Comparison of ENCODE assay signal across 8 mouse cellular contexts in the genomic region with DNA sequence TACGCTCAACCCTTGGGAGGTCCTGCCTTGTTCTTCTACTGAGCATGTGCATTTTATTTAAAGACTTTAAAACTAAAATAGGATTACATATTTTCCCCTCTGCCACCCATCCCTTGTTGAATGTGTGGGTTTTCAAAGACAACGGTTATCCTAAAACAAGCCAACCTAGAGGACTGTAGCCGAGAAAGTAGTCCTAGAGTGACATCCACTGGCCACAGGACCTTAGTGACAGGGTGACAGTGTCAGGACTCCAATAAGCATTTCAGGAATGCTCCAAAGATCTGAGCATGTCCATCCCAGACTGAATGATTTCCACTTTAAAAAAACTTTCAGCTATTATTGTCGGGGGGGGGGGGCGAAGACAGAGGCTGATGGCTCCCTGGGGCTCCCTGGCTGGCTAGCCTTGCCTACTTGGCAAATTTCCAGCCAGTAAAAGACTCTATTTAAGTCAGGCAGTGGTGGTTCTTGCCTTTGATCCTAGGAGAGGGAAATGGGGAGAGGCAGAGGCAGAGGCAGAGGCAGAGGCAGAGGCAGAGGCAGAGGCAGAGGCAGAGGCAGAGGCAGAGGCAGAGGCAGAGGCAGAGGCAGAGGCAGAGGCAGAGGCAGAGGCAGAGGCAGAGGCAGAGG. TPM values are rescaled to one million over a fixed set of nuclear protein-coding genes. Genes with fewer than 3 reads are reported as not detected.
DNase-seq lines count a peak whose midpoint lies in the region; ATAC-seq and TF ChIP-seq lines count a peak whose summit lies in the region.

No protein-coding gene starts in this region.

- WGBS in hindbrain, embryonic 11.5 days = 71% methylated on average over 5 of the region's 5 CpGs
- 49% methylated on average over 5 of the region's 5 CpGs for WGBS in hindbrain, embryonic 13.5 days
- WGBS in bone marrow, adult 2 months = 56% methylated on average over 5 of the region's 5 CpGs
- 47% methylated on average over 5 of the region's 5 CpGs for WGBS in liver, postnatal 0 days (ENCODE audit: insufficient replicate concordance)

- no peak overlapping the region for H3K4me3 ChIP-seq in hindbrain, embryonic 11.5 days (ENCODE audit: low read depth, low read length)
- no peak overlapping the region for H3K4me3 ChIP-seq in hindbrain, embryonic 13.5 days
- no peak overlapping the region for H3K4me3 ChIP-seq in bone marrow, adult 2 months (replicated peaks; ENCODE audit: control insufficient read depth, low read depth, low read length)
- H3K4me3 ChIP-seq in liver, postnatal 0 days (ENCODE audit: low read depth, low read length) = no peak overlapping the region

- ATAC-seq in hindbrain, embryonic 11.5 days (ENCODE audit: low FRiP score) = peak; percentile 56; the same call in 1 of the 2 replicates
- no peak for ATAC-seq in hindbrain, embryonic 13.5 days (ENCODE audit: low FRiP score)
- peak; percentile 53 for ATAC-seq in liver, postnatal 0 days
- no peak for ATAC-seq in CD4-positive, CD25-positive, alpha-beta regulatory T cell, adult 4 months

- H3K4me2 ChIP-seq in hindbrain, embryonic 11.5 days (replicated peaks; ENCODE audit: low read depth, low read length) = no peak overlapping the region
- H3K4me2 ChIP-seq in hindbrain, embryonic 13.5 days = no peak overlapping the region
- no peak overlapping the region for H3K4me2 ChIP-seq in liver, postnatal 0 days (ENCODE audit: low read depth, low read length)

- H3K36me3 ChIP-seq in hindbrain, embryonic 11.5 days (ENCODE audit: control insufficient read depth, insufficient read depth, low read length) = no peaks in the 10 kb centered on the region
- H3K36me3 ChIP-seq in hindbrain, embryonic 13.5 days = no peaks in the 10 kb centered on the region
- H3K36me3 ChIP-seq in liver, postnatal 0 days (replicated peaks; ENCODE audit: insufficient read depth, low read length) = no peaks in the 10 kb centered on the region

- H3K27me3 ChIP-seq in hindbrain, embryonic 11.5 days (ENCODE audit: control insufficient read depth, insufficient read depth, low read length) = no peaks in the 10 kb centered on the region
- peaks cover 10% of the 10 kb centered on the region for H3K27me3 ChIP-seq in hindbrain, embryonic 13.5 days
- H3K27me3 ChIP-seq in liver, postnatal 0 days (ENCODE audit: insufficient read depth, low read length) = no peaks in the 10 kb centered on the region

- no peaks in the 10 kb centered on the region for H3K4me1 ChIP-seq in hindbrain, embryonic 11.5 days (replicated peaks; ENCODE audit: control insufficient read depth, insufficient read depth, low read length)
- no peaks in the 10 kb centered on the region for H3K4me1 ChIP-seq in hindbrain, embryonic 13.5 days (replicated peaks)
- peaks cover 1% of the 10 kb centered on the region; the same call in 1 of the 2 replicates for H3K4me1 ChIP-seq in bone marrow, adult 2 months (ENCODE audit: control insufficient read depth, insufficient read depth, low read length)
- peaks cover 8% of the 10 kb centered on the region; the same call in 1 of the 2 replicates for H3K4me1 ChIP-seq in liver, postnatal 0 days (ENCODE audit: insufficient read depth)

- no peaks in the 10 kb centered on the region for H3K9me3 ChIP-seq in hindbrain, embryonic 11.5 days (ENCODE audit: control insufficient read depth, low read length)
- H3K9me3 ChIP-seq in hindbrain, embryonic 13.5 days = no peaks in the 10 kb centered on the region
- H3K9me3 ChIP-seq in liver, postnatal 0 days (ENCODE audit: low read length) = no peaks in the 10 kb centered on the region

- TF ChIP-seq POLR2A in bone marrow, adult 2 months (IDR thresholded peaks at IDR 0.05; ENCODE audit: borderline replicate concordance, control insufficient read depth, low read depth, low read length) = no peak

- H3K27ac ChIP-seq in hindbrain, embryonic 11.5 days (ENCODE audit: low read depth, low read length) = no peak overlapping the region
- H3K27ac ChIP-seq in hindbrain, embryonic 13.5 days = no peak overlapping the region
- H3K27ac ChIP-seq in bone marrow, adult 2 months (ENCODE audit: control insufficient read depth, insufficient read depth, low read depth, low read length, poor library complexity) = peak overlapping the region; percentile 57
- H3K27ac ChIP-seq in liver, postnatal 0 days (ENCODE audit: low read depth) = peak overlapping the region; percentile 75

- peak; percentile 37 for DNase-seq in hindbrain, embryonic 11.5 days (ENCODE audit: low spot score)
- DNase-seq in B cell, adult 2 months = peak; percentile 59 to 65
- DNase-seq in liver, postnatal 0 days = peak; percentile 54
- DNase-seq in urinary bladder, postnatal 25 days (ENCODE audit: low spot score) = no peak
- DNase-seq in layer of hippocampus, postnatal 36 days = no peak

- TF ChIP-seq EP300 in liver, postnatal 0 days (IDR thresholded peaks at IDR 0.05; ENCODE audit: low read depth) = no peak

- peak; percentile 53 for TF ChIP-seq CTCF in bone marrow, adult 2 months (IDR thresholded peaks at IDR 0.05; ENCODE audit: control insufficient read depth, insufficient read depth, low read length)
- TF ChIP-seq CTCF in liver, postnatal 0 days (IDR thresholded peaks at IDR 0.05; ENCODE audit: low read depth) = peak; percentile 82

- H3K9ac ChIP-seq in hindbrain, embryonic 11.5 days (ENCODE audit: low read depth, low read length) = no peak overlapping the region
- no peak overlapping the region for H3K9ac ChIP-seq in hindbrain, embryonic 13.5 days
- no peak overlapping the region for H3K9ac ChIP-seq in liver, postnatal 0 days (replicated peaks)

RNA-seq across cellular contexts. Expression of a gene that starts 17.7 kb away (rescaled TPM):
- 63.6 and 73.6 TPM in 2 replicates for polyA plus RNA-seq in hindbrain, embryonic 11.5 days (2014; fragmentation: Nextera tagmentation; extraction: Ambion mirVana)
- polyA plus RNA-seq in hindbrain, embryonic 13.5 days (2015; fragmentation: Nextera tagmentation; extraction: Ambion mirVana) = 39.0 and 48.0 TPM in 2 replicates
- polyA plus RNA-seq in bone marrow, adult 2 months (2011; ENCODE audit: insufficient read depth, insufficient read length, low replicate concordance, missing spikeins) = 12.7 and 20.2 TPM in 2 replicates
- polyA plus RNA-seq in liver, postnatal 0 days (2015; fragmentation: Nextera tagmentation; extraction: Ambion mirVana) = 25.2 and 29.6 TPM in 2 replicates
- 10 to 100 TPM; 30.6 to 33.4 TPM for polyA plus RNA-seq in CD4-positive, CD25-positive, alpha-beta regulatory T cell, adult 4 months (2017; shearing (Covaris generic))
- 10 to 100 TPM; 38.6 to 41.7 TPM for total RNA-seq in layer of hippocampus, postnatal 36 days (2021)

RNA-seq across cellular contexts. Expression of a gene that starts 49.5 kb away (rescaled TPM):
- polyA plus RNA-seq in hindbrain, embryonic 11.5 days (2014; fragmentation: Nextera tagmentation; extraction: Ambion mirVana) = 1.1 and 1.3 TPM in 2 replicates
- 1.3 TPM in 2 replicates for polyA plus RNA-seq in hindbrain, embryonic 13.5 days (2015; fragmentation: Nextera tagmentation; extraction: Ambion mirVana)
- not detected in 2 replicates for polyA plus RNA-seq in bone marrow, adult 2 months (2011; ENCODE audit: insufficient read depth, insufficient read length, low replicate concordance, missing spikeins)
- 11.0 and 12.7 TPM in 2 replicates for polyA plus RNA-seq in liver, postnatal 0 days (2015; fragmentation: Nextera tagmentation; extraction: Ambion mirVana)
- polyA plus RNA-seq in CD4-positive, CD25-positive, alpha-beta regulatory T cell, adult 4 months (2017; shearing (Covaris generic)) = not detected
- 1 to 10 TPM; 1.3 to 1.5 TPM for total RNA-seq in layer of hippocampus, postnatal 36 days (2021)

Comparison
In these comparisons a context has a peak if more than half of its experiments do, and no peak if none do; other contexts are left out.
1. ATAC-seq: peak in hindbrain, embryonic 11.5 days (single experiment) and liver, postnatal 0 days (single experiment); none in hindbrain, embryonic 13.5 days (single experiment) and CD4-positive, CD25-positive, alpha-beta regulatory T cell, adult 4 months (single experiment).
2. DNase-seq: peak in hindbrain, embryonic 11.5 days (single experiment), B cell, adult 2 months (2 of 2) and liver, postnatal 0 days (single experiment); none in urinary bladder, postnatal 25 days (single experiment) and layer of hippocampus, postnatal 36 days (0 of 2).
3. H3K27ac ChIP-seq: peak in bone marrow, adult 2 months (single experiment) and liver, postnatal 0 days (single experiment); none in hindbrain, embryonic 11.5 days (single experiment) and hindbrain, embryonic 13.5 days (single experiment).